Mouse (Mus musculus) CH12.LX (cell line): ENCODE data around the gene Rgs14.

Experiments used
- CTCF ChIP-seq, 2 experiments: IDR thresholded peaks in 1 of 2; conservative IDR thresholded peaks in 1 of 2; 2 replicates each; pipeline ENCODE4 v1.5.1; 2011 to 2012; ENCODE audit warnings: low read depth in 2 of 2, low read length in 2 of 2, improper control_type of control experiment in 1 of 2, inconsistent platforms in 1 of 2, mild to moderate bottlenecking in 1 of 2, moderate library complexity in 1 of 2
- MAX ChIP-seq: IDR thresholded peaks from 2 replicates; pipeline ENCODE4 v1.6.1; 2011; ENCODE audit warnings: low read length, improper control_type of control experiment
- POLR2A ChIP-seq: IDR thresholded peaks from 2 replicates; pipeline ENCODE4 v1.6.1; 2011; ENCODE audit warnings: low read depth, mild to moderate bottlenecking, improper control_type of control experiment, low read length

DNA sequence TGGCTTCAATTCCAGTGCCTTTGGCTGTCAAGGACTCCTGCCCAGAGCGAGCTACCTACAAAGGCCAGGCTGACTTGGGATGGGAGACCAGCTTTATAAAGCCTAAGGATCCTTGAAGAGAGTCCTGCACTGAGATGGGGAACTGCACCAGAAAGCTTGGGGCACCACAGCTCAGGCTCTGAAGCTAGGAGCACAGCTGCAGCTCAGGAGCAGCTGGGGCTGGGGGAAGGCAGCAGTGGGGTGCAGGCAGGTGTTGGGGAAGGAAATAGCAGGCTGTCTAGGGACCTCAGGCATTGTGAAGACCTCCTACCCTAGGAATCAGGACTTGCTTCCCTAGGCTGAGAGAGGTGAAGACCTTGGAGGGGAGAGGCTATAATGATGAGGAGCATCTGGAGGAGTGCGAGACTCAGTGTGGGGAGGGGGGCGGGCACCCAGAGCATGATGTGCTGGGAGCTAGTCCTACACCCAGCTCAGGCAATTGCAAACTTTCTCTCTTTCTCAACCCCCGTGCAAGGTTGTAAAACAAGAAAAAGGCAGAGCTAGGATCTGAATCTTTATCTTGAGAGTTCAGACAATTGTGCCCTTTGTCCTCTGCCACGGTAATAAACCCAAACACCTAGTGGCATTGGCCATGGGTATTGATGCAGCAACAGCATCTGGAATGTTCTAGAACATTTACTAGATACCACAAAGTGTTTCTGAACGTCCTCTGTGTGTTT lies 4.8 kb downstream of the Rgs14 start:
- TF ChIP-seq CTCF (conservative IDR thresholded peaks at IDR 0.05 in 1 of 2, IDR thresholded peaks at IDR 0.05 in 1 of 2; ENCODE audit: low read depth in 2 of 2, low read length in 2 of 2): no peak
- no peak for TF ChIP-seq MAX
- TF ChIP-seq POLR2A: no peak
